Mouse (Mus musculus): Measurements from ENCODE around the gene Qtrt1.

DNA sequence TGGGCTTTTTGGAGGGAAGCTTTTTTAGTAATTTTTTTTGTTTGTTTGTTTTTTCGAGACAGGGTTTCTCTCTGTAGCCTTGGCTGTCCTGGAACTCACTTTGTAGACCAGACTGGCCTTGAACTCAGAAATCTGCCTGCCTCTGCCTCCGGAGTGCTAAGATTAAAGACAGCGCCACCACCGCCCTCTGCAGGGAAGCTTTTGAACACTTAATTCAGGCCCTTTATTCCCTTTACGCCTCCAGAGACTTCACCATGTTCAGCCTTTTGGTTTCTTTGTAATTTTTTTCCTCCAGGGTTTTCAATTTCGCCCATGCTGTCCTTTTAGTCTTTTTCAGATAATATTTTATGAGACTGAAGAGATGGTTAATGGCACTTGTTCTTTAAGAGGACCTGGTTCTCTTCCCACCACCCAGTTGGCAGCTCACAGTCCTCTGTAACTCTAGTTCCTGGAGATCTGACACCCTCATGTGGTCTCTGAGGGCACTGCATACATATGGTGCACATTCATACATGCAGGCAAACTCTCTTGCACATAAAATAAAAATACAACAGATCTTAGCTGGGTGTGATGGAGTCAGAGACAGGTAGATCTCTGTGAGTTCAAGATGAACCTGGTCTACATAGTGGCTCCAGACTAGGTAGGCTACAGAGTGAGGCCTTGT is 33.6 kb downstream of the Qtrt1 start:
- TF ChIP-seq GATA1 (IDR thresholded peaks at IDR 0.05; ENCODE audit: borderline replicate concordance, low read length) (no peak), FLI1 (IDR thresholded peaks at IDR 0.05; ENCODE audit: low read length) (no peak)
